In genomic region chr12:41313391-41313790, GRCm38 (mm10) we compare ENCODE assay signal across 23 mouse cellular contexts.
A peak's percentile ranks its signal among the peaks of the same experiment; 100 is the strongest.
DNase-seq lines count a peak whose midpoint lies in the region; ATAC-seq and TF ChIP-seq lines count a peak whose summit lies in the region.
"Had no signal": no experiment of that assay in that cellular context is flagged by ENCODE, and none has a peak within 500 bp of the region (broad histone marks: within the 10 kb centered on the region; RNA-seq: fewer than 3 reads in every experiment).

No protein-coding gene starts in this region.

- H3K4me2 ChIP-seq in liver, embryonic 12.5 days: no peak overlapping the region
- H3K4me2 ChIP-seq in midbrain, embryonic 14.5 days (ENCODE audit: low read length): no peak overlapping the region
- H3K4me2 ChIP-seq in midbrain, postnatal 0 days (ENCODE audit: low read depth, low read length, poor library complexity, severe bottlenecking): no peak overlapping the region
- H3K4me2 ChIP-seq: embryonic facial prominence, embryonic 13.5 days; forebrain, embryonic 12.5 days had no signal

- WGBS in liver, adult 2 months: 54% methylated on average over 6 of the region's 6 CpGs
- WGBS in liver, embryonic 12.5 days (ENCODE audit: insufficient replicate concordance): 53% methylated on average over 6 of the region's 6 CpGs
- WGBS in midbrain, embryonic 14.5 days: 93% methylated on average over 6 of the region's 6 CpGs
- WGBS in midbrain, postnatal 0 days: 90% methylated on average over 6 of the region's 6 CpGs

- no peaks in the 10 kb centered on the region for H3K9me3 ChIP-seq in liver, embryonic 12.5 days (replicated peaks)
- H3K9me3 ChIP-seq in midbrain, embryonic 14.5 days (ENCODE audit: control insufficient read depth, low read length): no peaks in the 10 kb centered on the region
- no peaks in the 10 kb centered on the region for H3K9me3 ChIP-seq in midbrain, postnatal 0 days (ENCODE audit: low read length)
- H3K9me3 ChIP-seq: embryonic facial prominence, embryonic 13.5 days; forebrain, embryonic 12.5 days; heart, embryonic 10.5 days had no signal

- H3K27ac ChIP-seq in liver, adult 2 months (replicated peaks; ENCODE audit: insufficient read depth, low read depth, low read length): no peak overlapping the region
- no peak overlapping the region for H3K27ac ChIP-seq in liver, embryonic 12.5 days
- H3K27ac ChIP-seq in midbrain, embryonic 14.5 days (replicated peaks; ENCODE audit: low read depth, low read length): no peak overlapping the region
- no peak overlapping the region for H3K27ac ChIP-seq in midbrain, postnatal 0 days (ENCODE audit: low read depth, low read length)
- H3K27ac ChIP-seq: embryonic facial prominence, embryonic 13.5 days; forebrain, embryonic 12.5 days; heart, embryonic 10.5 days had no signal

- H3K36me3 ChIP-seq in liver, adult 2 months (ENCODE audit: control insufficient read depth, insufficient read depth, low read length): no peaks in the 10 kb centered on the region
- no peaks in the 10 kb centered on the region for H3K36me3 ChIP-seq in liver, embryonic 12.5 days
- H3K36me3 ChIP-seq in midbrain, embryonic 14.5 days (ENCODE audit: control insufficient read depth, insufficient read depth, low read length): no peaks in the 10 kb centered on the region
- H3K36me3 ChIP-seq in midbrain, postnatal 0 days (ENCODE audit: insufficient read depth, low read length): no peaks in the 10 kb centered on the region
- H3K36me3 ChIP-seq: embryonic facial prominence, embryonic 13.5 days; forebrain, embryonic 12.5 days; G1E; heart, embryonic 10.5 days had no signal

- no peak for TF ChIP-seq CTCF in liver, adult 2 months (IDR thresholded peaks at IDR 0.05; ENCODE audit: low read depth, low read length)
- no peak for TF ChIP-seq CTCF in midbrain, postnatal 0 days (IDR thresholded peaks at IDR 0.05)

- DNase-seq in embryo, embryonic 11 days: peak; percentile 0
- no peak for DNase-seq in embryo, embryonic 10 days (ENCODE audit: low spot score)
- peak; percentile 45 for DNase-seq in liver, adult 2 months (ENCODE audit: extremely low read depth, low read depth, low spot score)
- peak; percentile 0 for DNase-seq in midbrain, embryonic 14.5 days
- DNase-seq in midbrain, postnatal 0 days (ENCODE audit: low spot score): no peak
- DNase-seq in heart, adult 18-20 months: no peak
- DNase-seq in heart, adult 9 months (ENCODE audit: low spot score in 2 of 2): no peak
- DNase-seq: adrenal gland, adult 8-10 months; adrenal gland, postnatal 36 days; B cell, adult 2 months; cerebellum, adult 18-20 months; cerebellum, postnatal 10 days; forebrain, postnatal 0 days; gastrocnemius, postnatal 14 days; heart, postnatal 10 days; heart, postnatal 4 days had no signal

- no peak for ATAC-seq in liver, embryonic 12.5 days
- ATAC-seq in midbrain, embryonic 14.5 days (ENCODE audit: low FRiP score, low TSS enrichment): no peak
- no peak for ATAC-seq in midbrain, postnatal 0 days (ENCODE audit: low FRiP score)
- ATAC-seq: CD4-positive, CD25-positive, alpha-beta regulatory T cell, adult 4 months; forebrain, postnatal 0 days; intestine, embryonic 16.5 days had no signal

- H3K9ac ChIP-seq in liver, adult 2 months (ENCODE audit: low read depth, low read length): no peak overlapping the region
- no peak overlapping the region for H3K9ac ChIP-seq in liver, embryonic 12.5 days
- no peak overlapping the region for H3K9ac ChIP-seq in midbrain, embryonic 14.5 days (replicated peaks; ENCODE audit: low read length)
- no peak overlapping the region for H3K9ac ChIP-seq in midbrain, postnatal 0 days (replicated peaks; ENCODE audit: low read length, poor library complexity, severe bottlenecking)
- H3K9ac ChIP-seq: embryonic facial prominence, embryonic 13.5 days; forebrain, embryonic 12.5 days; forebrain, postnatal 0 days had no signal

- H3K4me1 ChIP-seq in liver, adult 2 months (ENCODE audit: control insufficient read depth, insufficient read depth, low read length): peaks cover 9% of the 10 kb centered on the region
- H3K4me1 ChIP-seq in liver, embryonic 12.5 days: no peaks in the 10 kb centered on the region
- H3K4me1 ChIP-seq in midbrain, embryonic 14.5 days (ENCODE audit: control insufficient read depth, insufficient read depth, low read length): peaks cover 10% of the 10 kb centered on the region
- no peaks in the 10 kb centered on the region for H3K4me1 ChIP-seq in midbrain, postnatal 0 days (ENCODE audit: insufficient read depth, low read length)

- no peak for TF ChIP-seq POLR2A in liver, adult 2 months (IDR thresholded peaks at IDR 0.05; ENCODE audit: extremely low read depth, insufficient read depth, low read length)

- H3K79me2 ChIP-seq in liver, adult 2 months (ENCODE audit: control insufficient read depth, insufficient read depth, low read length): no peaks in the 10 kb centered on the region

- H3K4me3 ChIP-seq in liver, adult 2 months (ENCODE audit: insufficient read depth, low read depth, low read length): no peak overlapping the region
- H3K4me3 ChIP-seq in liver, embryonic 12.5 days: no peak overlapping the region
- no peak overlapping the region for H3K4me3 ChIP-seq in midbrain, embryonic 14.5 days (replicated peaks; ENCODE audit: low read depth, low read length)
- no peak overlapping the region for H3K4me3 ChIP-seq in midbrain, postnatal 0 days (ENCODE audit: low read depth, low read length)
- H3K4me3 ChIP-seq: embryonic facial prominence, embryonic 13.5 days; forebrain, embryonic 12.5 days; heart, embryonic 10.5 days had no signal

- H3K27me3 ChIP-seq in liver, adult 2 months (ENCODE audit: control insufficient read depth, insufficient read depth, low read length): no peaks in the 10 kb centered on the region
- no peaks in the 10 kb centered on the region for H3K27me3 ChIP-seq in liver, embryonic 12.5 days (replicated peaks)
- no peaks in the 10 kb centered on the region for H3K27me3 ChIP-seq in midbrain, embryonic 14.5 days (ENCODE audit: control insufficient read depth, insufficient read depth, low read length)
- H3K27me3 ChIP-seq in midbrain, postnatal 0 days (ENCODE audit: insufficient read depth, low read length): no peaks in the 10 kb centered on the region
- H3K27me3 ChIP-seq: embryonic facial prominence, embryonic 13.5 days; forebrain, embryonic 12.5 days had no signal

Comparison
In these comparisons a context has a peak if more than half of its experiments do, and no peak if none do; other contexts are left out.
1. DNase-seq: peak in embryo, embryonic 11 days (single experiment), liver, adult 2 months (single experiment) and midbrain, embryonic 14.5 days (single experiment); none in embryo, embryonic 10 days (single experiment), midbrain, postnatal 0 days (single experiment), heart, adult 18-20 months (0 of 2) and heart, adult 9 months (0 of 2).